Mouse (Mus musculus): ENCODE measurements around the gene Trim33.

Trim33 gene

GRCm38 (mm10) chr3:103400807-103401206 is 121.7 kb downstream of the Trim33 start:
- no peak for DNase-seq (ENCODE audit: low spot score in 2 of 2)

- DNase-seq (ENCODE audit: low spot score in 2 of 2): peak; percentile 72 to 83
These were observed 122.4 kb downstream of the Trim33 start for GRCm38 (mm10) chr3:103401342-103402098.

DNA sequence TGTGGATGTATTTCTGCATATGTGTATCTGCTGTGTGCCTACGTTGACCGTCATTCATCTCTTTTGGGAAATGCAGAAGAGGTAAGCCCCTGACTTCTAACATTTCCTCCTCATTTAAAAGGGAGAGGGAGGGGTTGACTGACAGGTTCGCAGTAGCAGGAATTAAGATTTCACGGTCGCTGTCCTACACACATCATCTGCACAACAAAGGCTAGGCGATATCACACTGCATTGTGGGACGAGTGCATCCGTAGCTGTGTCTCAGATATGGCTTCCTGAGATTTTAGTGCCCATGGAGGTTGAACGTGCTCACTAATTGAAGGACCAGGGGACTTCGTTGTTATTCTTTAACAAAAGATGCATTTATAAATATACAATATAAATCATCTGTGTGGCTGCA is 123.1 kb downstream of the Trim33 start:
- no peak for DNase-seq (ENCODE audit: low spot score in 2 of 2)

DNA sequence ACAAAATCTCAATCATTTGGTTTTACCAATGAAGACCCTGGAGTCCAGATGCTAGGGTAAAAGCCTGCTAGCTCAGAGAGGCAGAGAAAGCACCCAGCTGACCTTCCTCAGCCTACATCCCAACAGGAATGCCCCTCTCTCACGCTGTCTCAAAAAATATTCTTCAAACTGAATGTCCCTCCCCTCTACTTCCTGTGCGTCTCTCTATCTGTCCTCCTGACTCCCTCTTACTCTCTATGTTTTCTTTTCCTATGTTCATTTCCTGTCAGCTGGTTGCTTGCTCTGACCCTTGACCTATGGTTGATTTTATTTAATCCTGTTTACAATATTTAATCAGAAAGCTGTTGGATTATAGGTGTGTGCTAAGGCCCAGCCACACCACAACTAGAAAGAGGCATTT is 126.0 kb downstream of the Trim33 start:
- no peak for DNase-seq (ENCODE audit: low spot score in 2 of 2)

DNA sequence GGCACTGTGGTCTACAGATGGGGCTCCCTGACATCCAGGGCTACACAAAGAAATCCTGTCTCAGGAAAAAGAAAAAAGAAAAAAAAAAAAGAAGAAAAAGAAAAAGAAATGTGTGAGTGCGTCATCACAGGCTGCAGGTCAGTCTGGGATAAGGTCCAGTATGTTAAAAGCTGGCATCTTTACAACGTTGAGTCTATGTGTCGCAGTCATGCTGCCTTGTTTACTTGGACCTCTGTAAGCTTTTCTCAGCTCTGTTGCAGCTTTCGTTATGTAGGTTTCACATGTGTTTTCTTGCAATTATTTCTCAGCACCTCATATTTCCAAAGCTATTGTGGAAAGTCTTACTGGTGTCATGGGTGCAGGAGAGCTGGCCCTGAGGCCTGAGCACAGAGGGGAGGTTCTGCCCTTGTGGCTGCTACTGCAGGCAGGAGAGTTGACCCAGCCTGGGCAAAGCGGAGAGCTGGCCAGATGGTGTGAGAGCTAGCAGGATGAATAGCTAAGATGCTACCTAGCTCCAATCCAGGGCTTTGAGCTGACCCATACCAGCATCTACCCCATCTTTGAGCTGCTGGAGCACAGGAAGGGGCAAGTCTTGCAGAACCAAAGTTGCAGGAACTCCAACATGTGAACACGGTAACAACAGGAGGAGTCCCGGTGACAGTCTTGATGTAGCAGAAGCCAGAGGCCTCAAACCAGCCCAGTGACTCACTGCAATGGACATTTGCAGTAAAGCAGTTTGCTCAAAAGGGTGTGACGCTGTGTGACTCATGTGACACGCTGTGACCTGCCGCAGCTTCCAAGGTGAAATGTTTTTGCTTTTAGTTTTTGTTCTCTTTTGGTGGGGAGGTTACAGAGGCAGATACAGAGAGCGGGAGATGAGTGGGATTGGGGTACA is 127.0 kb downstream of the Trim33 start:
- no peak for DNase-seq (ENCODE audit: low spot score in 2 of 2)
